Mouse (Mus musculus) thymus, postnatal 36 days (tissue): ENCODE results near the gene Fut1.

Experiments used
- DNase-seq, 2 experiments: peaks; one replicate each; pipeline ENCODE4 v3.0.0; 2022; ENCODE audit warnings: mixed read lengths in 2 of 2

The Fut1 gene

DNA sequence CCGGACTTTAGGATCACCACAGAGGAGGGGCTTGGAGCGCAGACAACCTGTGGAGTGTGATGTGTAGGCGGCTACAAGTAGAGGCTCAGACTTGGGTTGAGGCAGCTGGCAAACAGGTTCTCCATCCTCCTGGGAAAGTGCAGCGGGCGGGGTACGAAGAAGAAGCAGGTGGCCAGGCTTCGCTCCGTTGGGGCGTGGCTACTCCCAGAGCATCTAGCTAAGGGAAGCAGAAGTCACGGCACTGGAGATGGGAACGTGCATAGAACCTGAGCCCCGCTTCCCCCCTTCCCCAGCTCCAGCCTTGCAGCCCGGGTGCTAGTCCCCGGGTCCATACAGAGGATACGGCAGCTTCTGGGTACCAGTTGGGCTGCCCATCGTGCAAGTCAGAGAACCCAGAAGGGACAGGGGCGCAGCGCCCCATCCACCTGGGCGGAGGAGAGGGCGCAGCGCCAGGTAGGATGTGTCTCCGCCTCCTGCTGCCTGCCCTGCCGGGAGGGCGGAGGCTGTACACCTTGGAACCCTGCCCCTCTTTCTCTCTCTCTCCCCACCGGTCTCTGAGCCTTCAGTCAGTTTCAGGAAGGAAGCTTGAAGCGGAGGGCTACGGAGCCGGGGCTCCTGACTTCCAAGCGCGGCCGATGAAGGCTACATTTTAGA is at the start of gene Fut1:
Gene Fut1, plus strand, starts transcription at position 248 of the 654 bp plus-strand sequence.
- no peak for DNase-seq

- DNase-seq, result peak; percentile 86 to 91
Observed at GRCm38 (mm10) chr7:45567780-45568516, 49.1 kb upstream of the Fut1 start.

GRCm38 (mm10) chr7:45568601-45569473 is 48.3 kb upstream of the Fut1 start:
- DNase-seq, result no peak

DNA sequence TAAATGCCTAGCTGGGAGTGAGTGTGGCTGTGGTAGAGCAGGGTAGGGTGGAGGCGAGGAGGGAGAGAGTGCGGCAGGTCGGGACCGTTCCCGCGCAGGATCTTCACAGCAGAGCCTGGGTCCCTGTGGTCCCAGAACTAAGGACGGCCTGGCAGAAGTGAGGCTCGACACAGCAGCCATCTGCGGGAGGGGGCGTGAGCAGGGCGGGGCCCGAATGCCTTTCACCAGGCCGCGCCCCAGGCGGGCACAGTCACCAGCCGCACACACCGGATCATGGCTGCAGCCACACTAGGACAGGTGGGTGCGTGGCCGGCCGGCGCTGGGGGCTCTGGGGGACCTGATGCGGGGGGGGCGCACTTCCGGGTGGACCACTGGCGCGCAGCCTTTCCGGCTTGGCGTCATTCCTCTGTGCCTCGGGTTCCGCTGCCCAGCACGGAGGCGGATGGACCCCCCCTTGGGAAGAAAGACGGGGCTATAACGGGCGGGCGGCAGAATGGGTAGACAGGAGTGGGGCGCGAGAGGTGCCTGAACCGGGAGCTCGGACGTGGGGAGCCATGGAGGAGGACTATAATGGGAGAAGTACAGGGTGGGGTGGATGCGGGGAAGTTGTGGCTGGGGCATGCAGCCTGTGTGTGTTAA is 46.9 kb upstream of the Fut1 start, which contains the start of gene Bcat2:
Gene Bcat2, plus strand, starts transcription at position 51 of the 639 bp plus-strand sequence.
- peak; percentile 76 to 84 for DNase-seq

- no peak for DNase-seq
Observed at GRCm38 (mm10) chr7:45571966-45572365, 45.1 kb upstream of the Fut1 start.

- peak; percentile 56 to 80 for DNase-seq
Observed at GRCm38 (mm10) chr7:45573954-45574353, 43.1 kb upstream of the Fut1 start.

DNA sequence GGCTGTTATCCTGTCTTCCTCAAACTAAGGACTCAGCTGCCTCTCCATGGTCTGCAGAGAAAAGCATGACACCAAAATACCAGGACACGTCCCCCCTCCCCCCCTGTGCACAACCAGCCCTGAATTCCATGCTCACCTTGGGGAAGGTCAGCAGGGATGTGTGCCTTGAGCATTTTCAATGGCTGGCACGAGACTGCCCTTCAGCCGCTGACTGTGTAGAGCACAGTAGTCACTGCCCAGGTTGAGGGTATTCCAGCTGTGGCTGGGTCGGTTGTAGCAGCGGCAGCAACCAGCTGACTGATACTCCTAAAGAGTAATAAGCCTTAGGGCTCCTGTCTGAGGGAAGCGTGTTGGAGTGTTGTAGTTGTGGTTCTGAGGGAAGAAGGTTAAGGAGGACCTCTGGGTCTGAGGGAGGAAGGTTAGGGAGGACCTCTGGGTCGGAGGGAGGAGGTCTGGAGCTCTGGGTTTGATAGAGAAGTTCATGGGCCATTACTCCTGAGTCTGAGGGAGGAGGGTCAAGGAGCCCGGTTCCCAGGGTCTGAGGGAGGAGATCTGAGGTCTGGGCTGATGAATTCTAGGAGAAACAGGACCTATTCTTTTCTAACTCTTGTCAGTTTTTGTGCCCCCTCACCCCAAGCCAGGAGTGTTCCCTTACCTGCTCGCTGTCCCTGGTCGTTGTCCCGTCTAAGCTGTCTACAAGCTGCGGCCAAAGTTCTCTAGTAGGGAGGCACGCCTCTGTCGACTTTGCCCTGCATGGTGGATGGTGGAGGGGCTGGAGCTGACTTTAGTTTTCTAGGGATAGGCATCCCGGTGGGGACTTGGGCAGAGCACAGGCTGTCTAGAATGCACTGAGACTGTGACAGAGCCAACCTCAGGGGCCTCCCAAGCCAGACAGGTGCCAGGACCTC is 42.4 kb upstream of the Fut1 start:
- no peak for DNase-seq

DNA sequence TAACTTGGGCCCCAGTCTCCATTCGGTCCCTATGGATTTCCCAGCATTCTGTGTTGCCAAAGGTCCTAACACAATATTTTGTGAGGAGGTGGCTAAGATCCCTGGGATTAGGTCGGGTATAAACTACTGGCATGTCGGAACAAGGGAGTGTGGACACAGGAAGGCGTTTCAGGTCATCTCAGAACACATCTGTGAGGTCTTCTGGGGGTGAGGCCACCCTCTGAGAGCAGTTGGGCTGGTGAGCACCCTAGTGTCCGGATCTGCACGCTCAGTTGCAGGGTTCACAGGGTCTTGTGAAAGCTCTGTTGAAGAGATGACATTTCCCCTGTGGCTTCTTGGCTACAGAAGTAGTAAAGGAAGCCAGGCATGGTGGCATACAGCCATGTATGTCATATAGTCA is 31.2 kb upstream of the Fut1 start:
- no peak for DNase-seq

DNA sequence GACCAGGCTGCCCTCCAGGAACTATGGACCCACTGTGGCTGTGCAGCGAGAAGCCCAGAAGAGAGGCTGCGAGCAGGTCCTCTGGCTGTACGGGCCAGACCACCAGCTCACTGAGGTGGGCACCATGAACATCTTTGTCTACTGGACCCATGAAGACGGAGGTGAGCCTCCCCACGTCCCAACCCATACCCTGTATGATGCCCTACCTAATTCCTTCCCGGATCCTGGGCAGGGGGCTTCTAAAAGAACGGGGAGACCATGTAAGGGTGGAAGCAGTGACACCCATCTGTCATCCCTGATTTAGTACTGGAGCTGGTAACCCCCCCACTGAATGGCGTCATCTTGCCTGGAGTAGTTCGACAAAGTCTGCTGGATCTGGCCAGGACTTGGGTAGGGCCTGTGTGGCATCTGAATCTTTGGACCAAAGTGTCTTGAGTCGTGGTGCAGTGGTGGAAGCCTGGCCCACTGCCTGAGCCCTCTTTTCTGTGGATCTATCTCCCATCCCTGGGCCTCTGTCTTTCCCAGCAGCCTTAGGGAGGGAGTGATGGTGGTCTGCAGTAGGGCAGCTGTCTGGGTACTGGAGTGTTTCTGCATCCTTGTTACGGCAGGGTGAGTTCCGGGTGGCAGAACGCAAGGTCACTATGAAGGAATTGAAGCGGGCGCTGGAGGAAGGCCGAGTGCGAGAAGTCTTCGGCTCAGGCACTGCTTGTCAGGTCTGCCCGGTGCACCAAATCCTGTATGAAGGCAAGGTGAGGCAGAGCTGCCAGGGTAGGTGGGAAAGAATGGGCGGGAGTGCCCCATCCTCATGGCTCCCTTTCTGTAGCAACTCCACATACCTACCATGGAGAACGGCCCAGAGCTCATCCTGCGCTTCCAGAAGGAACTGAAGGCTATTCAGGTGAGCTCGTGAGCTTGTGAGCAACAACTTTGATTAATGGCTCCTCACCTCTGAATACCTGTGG is 29.2 kb upstream of the Fut1 start:
- no peak for DNase-seq

DNA sequence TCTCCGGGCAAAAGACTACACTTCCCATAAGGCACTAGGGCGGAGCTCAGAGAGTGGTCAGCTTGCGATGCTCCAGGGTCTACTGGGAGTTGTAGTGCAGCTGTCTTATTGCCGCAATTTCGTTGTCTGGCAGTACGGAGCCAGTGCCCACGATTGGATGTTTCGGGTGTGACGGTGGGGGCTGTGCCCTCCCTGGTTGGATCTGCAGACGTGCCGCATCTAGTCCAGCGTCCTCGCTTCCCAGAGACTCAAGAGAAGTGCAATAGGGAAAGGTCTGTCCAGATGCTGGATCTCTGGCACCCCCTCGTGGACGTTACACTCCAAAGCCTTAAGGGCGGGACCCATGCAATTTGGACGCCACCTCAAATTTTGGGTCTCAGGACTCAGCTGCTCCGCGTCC is 27.9 kb upstream of the Fut1 start:
- DNase-seq, result peak; percentile 76 to 83

- no peak for DNase-seq
Observed at GRCm38 (mm10) chr7:45589898-45590297, 27.2 kb upstream of the Fut1 start.

DNA sequence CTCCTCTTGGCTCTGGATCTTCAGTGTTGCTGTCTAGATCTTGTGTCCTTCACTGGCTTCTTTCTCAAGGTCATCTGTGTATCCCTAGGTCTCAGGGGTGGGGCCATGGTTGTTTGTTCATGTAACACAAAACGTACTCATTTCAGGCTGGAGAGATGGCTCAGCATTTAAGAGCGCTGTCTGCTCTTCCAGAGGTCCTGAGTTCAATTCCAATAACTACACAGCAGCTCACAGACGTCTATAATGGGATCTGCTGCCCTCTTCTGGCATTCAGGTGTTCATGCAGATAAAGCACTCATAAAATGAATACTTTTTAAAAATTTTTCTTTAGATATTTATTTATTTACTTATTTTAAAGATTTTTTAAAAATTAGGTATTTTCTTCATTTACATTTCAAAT is 26.2 kb upstream of the Fut1 start:
- no peak for DNase-seq

GRCm38 (mm10) chr7:45591880-45592279 is 25.2 kb upstream of the Fut1 start:
- no peak for DNase-seq

DNA sequence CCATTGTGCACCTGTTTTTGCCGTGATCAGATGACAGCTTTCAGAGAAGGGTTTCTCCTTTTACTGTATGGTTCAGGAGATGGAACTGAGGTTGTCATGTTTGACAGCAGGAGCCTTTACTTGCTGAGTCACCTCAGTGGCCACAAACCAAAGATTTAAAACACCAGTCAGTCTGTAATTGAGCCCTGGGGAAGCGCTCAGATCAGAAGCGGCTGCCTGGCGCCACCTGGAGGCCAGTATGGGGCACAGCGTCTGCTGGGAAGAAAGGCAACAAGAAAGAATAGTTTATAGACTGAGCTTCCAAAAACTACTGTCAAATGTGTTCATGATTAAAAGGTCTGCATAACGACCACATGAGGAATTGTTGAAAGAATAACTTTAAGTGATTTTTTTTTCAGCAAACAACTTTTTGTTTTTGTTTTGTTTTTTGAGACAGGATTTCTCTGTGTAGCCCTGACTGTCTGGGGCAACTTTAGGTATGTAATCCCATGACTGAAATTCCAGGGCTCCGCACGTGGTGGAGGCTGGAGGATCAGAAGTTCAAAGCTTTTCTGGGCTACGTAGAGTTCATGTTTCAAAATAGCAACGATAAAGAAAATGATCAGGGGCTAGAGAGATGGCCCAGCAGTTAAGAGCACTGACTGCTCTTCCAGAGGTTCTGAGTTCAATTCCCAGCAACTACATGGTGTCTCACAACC is 23.8 kb upstream of the Fut1 start:
- peak; percentile 67 for DNase-seq

DNA sequence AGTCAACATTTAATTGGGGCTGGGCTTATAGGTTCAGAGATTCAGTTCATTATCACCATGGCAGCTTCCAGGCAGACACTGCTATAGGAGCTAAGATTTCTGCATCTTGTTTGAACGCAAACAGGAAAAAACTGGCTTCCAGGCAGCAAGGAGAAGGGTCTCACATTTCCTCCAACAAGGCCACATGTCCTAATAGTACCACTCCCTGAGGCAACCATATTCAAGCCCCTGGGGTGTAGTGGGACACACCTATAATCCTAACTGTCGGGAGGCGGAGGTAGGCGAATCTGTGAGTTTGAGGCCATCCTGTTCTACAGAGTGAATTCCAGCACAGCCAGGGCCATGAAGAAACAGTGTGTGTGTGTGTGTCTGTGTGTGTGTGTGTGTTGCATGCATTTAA is 21.9 kb upstream of the Fut1 start:
- DNase-seq, result no peak

GRCm38 (mm10) chr7:45596107-45596506 is 21.0 kb upstream of the Fut1 start:
- no peak for DNase-seq

GRCm38 (mm10) chr7:45597013-45597412 is 20.1 kb upstream of the Fut1 start:
- DNase-seq, result no peak

- no peak for DNase-seq
Observed at GRCm38 (mm10) chr7:45597527-45597926, 19.6 kb upstream of the Fut1 start.

- DNase-seq, result peak; percentile 70 to 81
Observed at GRCm38 (mm10) chr7:45598960-45599879, 17.9 kb upstream of the Fut1 start.
